Mouse (Mus musculus): ENCODE results near the gene Olfr414. TPM values are rescaled to one million over a fixed set of nuclear protein-coding genes. Genes with fewer than 3 reads are reported as not detected.

Gene Olfr414
- polyA plus RNA-seq, 1 experiment from 2014 or later, result not detected

Other genes with a start within 250 kb of the Olfr414 start
- gene Olfr419, start 172.0 kb upstream of the Olfr414 start, polyA plus RNA-seq (2016; fragmentation: Nextera tagmentation; extraction: Ambion mirVana), result not detected in 2 replicates
- gene Mptx1, start 93.5 kb upstream of the Olfr414 start, polyA plus RNA-seq (2016; fragmentation: Nextera tagmentation; extraction: Ambion mirVana), result not detected in 2 replicates
- gene Olfr417, start 58.9 kb upstream of the Olfr414 start, polyA plus RNA-seq (2016; fragmentation: Nextera tagmentation; extraction: Ambion mirVana), result not detected in 2 replicates
- not detected in 2 replicates for gene Olfr248, start 33.0 kb upstream of the Olfr414 start, polyA plus RNA-seq (2016; fragmentation: Nextera tagmentation; extraction: Ambion mirVana)
- gene Olfr220, start 18.0 kb downstream of the Olfr414 start, polyA plus RNA-seq (2016; fragmentation: Nextera tagmentation; extraction: Ambion mirVana), result not detected in 2 replicates
- 0.36 and 0.50 TPM in 2 replicates for gene Fmn2, start 77.8 kb downstream of the Olfr414 start, polyA plus RNA-seq (2016; fragmentation: Nextera tagmentation; extraction: Ambion mirVana)

All from heart, embryonic 10.5 days (tissue).